Mouse (Mus musculus): ENCODE data around the gene Naa16.

Naa16 gene

GRCm38 (mm10) chr14:79330944-79331561, 59.5 kb downstream of the Naa16 start:
- peak in 1 of 2 experiments; percentile 12 for DNase-seq

GRCm38 (mm10) chr14:79327033-79327432, 63.5 kb downstream of the Naa16 start:
- DNase-seq, result peak; percentile 22 to 63

- DNase-seq, result no peak
Observed at GRCm38 (mm10) chr14:79324112-79324840, 66.3 kb downstream of the Naa16 start.

- no peak for DNase-seq
Observed at GRCm38 (mm10) chr14:79321881-79322280, 68.7 kb downstream of the Naa16 start.

GRCm38 (mm10) chr14:79321152-79321551, 69.4 kb downstream of the Naa16 start:
- peak; percentile 31 to 53 for DNase-seq

GRCm38 (mm10) chr14:79317602-79318001, 73.0 kb downstream of the Naa16 start:
- DNase-seq, result no peak

GRCm38 (mm10) chr14:79315877-79316276, 74.7 kb downstream of the Naa16 start:
- no peak for DNase-seq

GRCm38 (mm10) chr14:79314245-79315010, 76.2 kb downstream of the Naa16 start:
- no peak for DNase-seq

- no peak for DNase-seq
Observed at GRCm38 (mm10) chr14:79313439-79314175, 77.0 kb downstream of the Naa16 start.

- no peak for DNase-seq
Observed at GRCm38 (mm10) chr14:79312719-79313118, 77.9 kb downstream of the Naa16 start.

GRCm38 (mm10) chr14:79311918-79312454, 78.6 kb downstream of the Naa16 start:
- DNase-seq, result no peak

GRCm38 (mm10) chr14:79309115-79309514, 81.5 kb downstream of the Naa16 start:
- no peak for DNase-seq

GRCm38 (mm10) chr14:79308364-79308763, 82.2 kb downstream of the Naa16 start:
- no peak for DNase-seq

GRCm38 (mm10) chr14:79307908-79308307, 82.7 kb downstream of the Naa16 start:
- DNase-seq, result no peak

GRCm38 (mm10) chr14:79307138-79307537, 83.4 kb downstream of the Naa16 start:
- DNase-seq, result no peak

- DNase-seq, result no peak
Observed at GRCm38 (mm10) chr14:79304873-79305464, 85.6 kb downstream of the Naa16 start.

- no peak for DNase-seq
Observed at GRCm38 (mm10) chr14:79303150-79303549, 87.4 kb downstream of the Naa16 start.

GRCm38 (mm10) chr14:79301466-79301875, 89.1 kb downstream of the Naa16 start, which contains the start of gene Rgcc:
Gene Rgcc, minus strand, starts transcription at chr14:79301645.
- peak; percentile 94 to 98 for DNase-seq

GRCm38 (mm10) chr14:79300641-79301350, 89.8 kb downstream of the Naa16 start:
- peak in 1 of 2 experiments; percentile 45 for DNase-seq

- DNase-seq, result peak in 1 of 2 experiments; percentile 33
Observed at GRCm38 (mm10) chr14:79299796-79300195, 90.8 kb downstream of the Naa16 start.

- DNase-seq, result peak in 1 of 2 experiments; percentile 38
Observed at GRCm38 (mm10) chr14:79299230-79299629, 91.3 kb downstream of the Naa16 start.
